Mouse (Mus musculus): ENCODE measurements around the gene Rftn2.
"Not testable (repeated sequence)": the region's sequence is repeated elsewhere in the genome, so short reads cannot be mapped to it uniquely, and the experiment has no call there.

Rftn2 gene

GRCm38 (mm10) chr1:55130190-55130916 is 96.2 kb downstream of the Rftn2 start:
- in situ Hi-C loops (cut with MboI, MseI), result no loop called here

- in situ Hi-C loops (cut with MboI, MseI), result loop anchor here (5.0 kb wide), 1 partner anchor 42 kb away; the partner anchor contains the start of genes Hspd1 and Hspe1
Measured at GRCm38 (mm10) chr1:55129716-55130115, 96.9 kb downstream of the Rftn2 start.

GRCm38 (mm10) chr1:55124136-55124535 is 102.4 kb downstream of the Rftn2 start:
- in situ Hi-C loops (cut with MboI, MseI), result not testable (repeated sequence)

- in situ Hi-C loops (cut with MboI, MseI), result no loop called here
Measured at GRCm38 (mm10) chr1:55123561-55123960, 103.0 kb downstream of the Rftn2 start.

GRCm38 (mm10) chr1:55123046-55123445 is 103.5 kb downstream of the Rftn2 start:
- in situ Hi-C loops (cut with MboI, MseI), result no loop called here

Measured in T-helper 1 cell (primary cell).